Mouse (Mus musculus) limb, embryonic 14.5 days (tissue): Measurements from ENCODE around the gene Zfp446. TPM values are rescaled to one million over a fixed set of nuclear protein-coding genes. Genes with fewer than 3 reads are reported as not detected.
A peak's percentile ranks its signal among the peaks of the same experiment; 100 is the strongest.

Experiments
- ATAC-seq: fragments of 200-750 bp; cut with Nextera tagmentation; 2 replicates; pipeline ENCODE4 v1.8.0; 2017; ENCODE audit warnings: low read depth, moderate number of reproducible peaks, moderate TSS enrichment; ENCODE audit not compliant: low FRiP score
- DNase-seq: peaks from one replicate; pipeline ENCODE4 v3.0.0-alpha.2; 2015; ENCODE audit warnings: low spot score
- H3K27ac ChIP-seq: fragments of 300-500 bp; sonication (generic); replicated peaks from 2 replicates; pipeline ENCODE4 v1.5.1; 2014; ENCODE audit warnings: low read depth, mild to moderate bottlenecking, low read length, moderate library complexity, mixed read lengths
- H3K27me3 ChIP-seq: fragments of 300-500 bp; sonication (generic); 2 replicates; pipeline ENCODE4 v1.6.1; 2014; ENCODE audit warnings: low read length, mixed read lengths; ENCODE audit not compliant: control insufficient read depth, insufficient read depth
- H3K36me3 ChIP-seq: fragments of 300-500 bp; sonication (generic); 2 replicates; pipeline ENCODE4 v1.6.1; 2014; ENCODE audit warnings: mild to moderate bottlenecking, low read length, moderate library complexity, mixed read lengths; ENCODE audit not compliant: control insufficient read depth, insufficient read depth
- H3K4me1 ChIP-seq: fragments of 300-500 bp; sonication (generic); 2 replicates; pipeline ENCODE4 v1.6.1; 2014; ENCODE audit warnings: antibody characterized with exemption, low read length, mixed read lengths; ENCODE audit not compliant: control insufficient read depth, insufficient read depth
- H3K4me2 ChIP-seq: fragments of 300-500 bp; sonication (generic); replicated peaks from 2 replicates; pipeline ENCODE4 v1.6.1; 2014; ENCODE audit warnings: low read depth, mild to moderate bottlenecking, low read length, moderate library complexity; ENCODE audit not compliant: severe bottlenecking
- H3K4me3 ChIP-seq: fragments of 300-500 bp; sonication (generic); replicated peaks from 2 replicates; pipeline ENCODE4 v1.5.1; 2014; ENCODE audit warnings: low read length
- H3K9ac ChIP-seq: fragments of 300-500 bp; sonication (generic); 2 replicates; pipeline ENCODE4 v1.6.1; 2014; ENCODE audit warnings: mild to moderate bottlenecking, low read depth, low read length, moderate library complexity; ENCODE audit not compliant: severe bottlenecking
- H3K9me3 ChIP-seq: fragments of 300-500 bp; sonication (generic); 2 replicates; pipeline ENCODE4 v1.6.1; 2016; ENCODE audit warnings: low read length; ENCODE audit not compliant: control insufficient read depth
- POLR2A ChIP-seq: fragments of 200-500 bp; IDR thresholded peaks from 2 replicates; pipeline ENCODE4 v1.8.0; 2012; ENCODE audit warnings: inconsistent platforms, mild to moderate bottlenecking, moderate library complexity, borderline replicate concordance; ENCODE audit not compliant: insufficient read depth, insufficient read length; ENCODE audit errors: extremely low read depth
- WGBS: fragments of 180-500 bp; shearing (Covaris S2); extraction: QIAGEN DNeasy Blood & Tissue Kit; methylation state at CpG from one replicate; pipeline ENCODE4 v1.1.7; 2014; 5-methylcytosine and 5-hydroxymethylcytosine counted together
- polyA plus RNA-seq, 2 experiments: library from polyadenylated mRNA; depleted of rRNA in 1 of 2; stranded (reverse) in 1 of 2; unstranded in 1 of 2; fragments of >200 nt; fragmentation: Nextera tagmentation in 1 of 2; extraction: Ambion mirVana in 1 of 2; gene quantifications; 2 replicates each; pipeline versions ENCODE4 v1.2.1 to v1.2.3; 2012 to 2014

Zfp446 gene
- polyA plus RNA-seq, 2 experiments = 3.5 to 10.1 TPM

GRCm38 (mm10) chr7:12970906-12971305 is 6.7 kb upstream of the Zfp446 start:
- no peak overlapping the region for H3K9ac ChIP-seq
- no peaks in the 10 kb centered on the region for H3K27me3 ChIP-seq
- peaks cover 6% of the 10 kb centered on the region for H3K4me1 ChIP-seq
- no peaks in the 10 kb centered on the region for H3K9me3 ChIP-seq
- peaks cover 46% of the 10 kb centered on the region for H3K36me3 ChIP-seq
- no peak for TF ChIP-seq POLR2A
- no peak overlapping the region for H3K4me2 ChIP-seq
- WGBS = 96% methylated on average over 25 of the region's 25 CpGs
- H3K4me3 ChIP-seq = no peak overlapping the region
- H3K27ac ChIP-seq = no peak overlapping the region
- DNase-seq (no peak), ATAC-seq (no peak)

- Histone ChIP-seq H3K27me3 (no peaks in the 10 kb centered on the region), H3K4me1 (peaks cover 7% of the 10 kb centered on the region), H3K4me3 (peak overlapping the region; percentile 60), H3K27ac (peak overlapping the region; percentile 91; the same call in 1 of the 2 replicates), H3K9ac (peak overlapping the region; percentile 59), H3K9me3 (no peaks in the 10 kb centered on the region), H3K36me3 (peaks cover 5% of the 10 kb centered on the region; the same call in 1 of the 2 replicates), H3K4me2 (peak overlapping the region; percentile 64)
- DNase-seq = no peak
- ATAC-seq = no peak
- TF ChIP-seq POLR2A = no peak
- WGBS = 77% methylated on average over 18 of the region's 18 CpGs
Measured at GRCm38 (mm10) chr7:12978931-12979722, 1.5 kb downstream of the Zfp446 start.

GRCm38 (mm10) chr7:12979776-12980175 is 2.1 kb downstream of the Zfp446 start:
- TF ChIP-seq POLR2A = no peak
- ATAC-seq = no peak
- no peak overlapping the region for H3K4me3 ChIP-seq
- no peaks in the 10 kb centered on the region for H3K27me3 ChIP-seq
- H3K4me2 ChIP-seq = no peak overlapping the region
- H3K4me1 ChIP-seq = peaks cover 7% of the 10 kb centered on the region
- no peak for DNase-seq
- 57% methylated on average over 6 of the region's 6 CpGs for WGBS
- no peak overlapping the region for H3K27ac ChIP-seq
- no peak overlapping the region for H3K9ac ChIP-seq
- peaks cover 5% of the 10 kb centered on the region; the same call in 1 of the 2 replicates for H3K36me3 ChIP-seq
- H3K9me3 ChIP-seq = no peaks in the 10 kb centered on the region

GRCm38 (mm10) chr7:12980291-12980690 is 2.6 kb downstream of the Zfp446 start:
- no peak for DNase-seq
- Histone ChIP-seq H3K4me3 (no peak overlapping the region), H3K9ac (no peak overlapping the region), H3K4me2 (no peak overlapping the region), H3K27me3 (no peaks in the 10 kb centered on the region), H3K9me3 (no peaks in the 10 kb centered on the region), H3K36me3 (peaks cover 5% of the 10 kb centered on the region; the same call in 1 of the 2 replicates), H3K27ac (no peak overlapping the region), H3K4me1 (peaks cover 7% of the 10 kb centered on the region)
- no peak for ATAC-seq
- TF ChIP-seq POLR2A = no peak
- 85% methylated on average over 7 of the region's 7 CpGs for WGBS

GRCm38 (mm10) chr7:12985724-12986123 is 8.1 kb downstream of the Zfp446 start:
- DNase-seq = no peak
- Histone ChIP-seq H3K4me1 (no peaks in the 10 kb centered on the region), H3K36me3 (peaks cover 5% of the 10 kb centered on the region; the same call in 1 of the 2 replicates), H3K4me2 (no peak overlapping the region), H3K9ac (no peak overlapping the region), H3K27me3 (no peaks in the 10 kb centered on the region), H3K27ac (no peak overlapping the region), H3K9me3 (no peaks in the 10 kb centered on the region), H3K4me3 (no peak overlapping the region)
- 72% methylated on average over 1 of the region's 1 CpGs for WGBS
- no peak for ATAC-seq
- TF ChIP-seq POLR2A = no peak

GRCm38 (mm10) chr7:12986906-12987305 is 9.3 kb downstream of the Zfp446 start:
- Histone ChIP-seq H3K9ac (no peak overlapping the region), H3K4me3 (no peak overlapping the region), H3K9me3 (no peaks in the 10 kb centered on the region), H3K4me1 (no peaks in the 10 kb centered on the region), H3K27me3 (no peaks in the 10 kb centered on the region), H3K27ac (no peak overlapping the region), H3K4me2 (no peak overlapping the region), H3K36me3 (0 out of 2 replicates have a peak, but pooled peaks cover 5% of the 10 kb centered on the region)
- no peak for ATAC-seq
- TF ChIP-seq POLR2A = no peak
- DNase-seq = no peak
- WGBS = 84% methylated on average over 8 of the region's 8 CpGs
